Mouse (Mus musculus): ENCODE measurements around the gene Glt8d2. TPM values are rescaled to one million over a fixed set of nuclear protein-coding genes. Genes with fewer than 3 reads are reported as not detected.

Gene Glt8d2
- polyA plus RNA-seq, 1 experiment from 2014 or later, result 1.5 TPM

DNA sequence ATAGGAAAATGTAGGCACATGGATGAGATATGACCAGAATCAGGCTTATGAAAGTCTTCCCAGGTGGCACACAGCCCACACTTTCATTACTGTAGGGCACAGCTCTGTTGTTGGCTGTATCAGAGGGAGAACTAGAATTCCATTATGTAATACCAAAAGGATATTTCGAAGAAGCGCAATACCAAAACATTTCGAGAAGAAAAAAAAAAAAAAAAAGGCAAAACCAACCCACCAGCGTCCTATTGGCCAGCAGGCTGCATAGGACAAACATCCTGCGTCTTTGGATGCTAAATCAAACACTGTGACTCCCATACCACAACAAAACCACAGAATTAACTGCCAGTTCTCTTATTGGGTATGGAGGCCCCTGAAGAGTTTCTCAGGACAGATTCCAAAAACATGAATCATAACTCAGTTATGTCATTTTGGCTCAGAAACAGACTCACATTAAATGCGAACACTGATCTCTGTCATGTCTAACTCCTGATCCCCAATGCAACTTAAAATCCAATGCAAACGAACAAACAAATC is 704 bp downstream of the Glt8d2 start:
- ATAC-seq (replicated peaks; ENCODE audit: low FRiP score, low read depth) (no peak), DNase-seq (ENCODE audit: low spot score) (peak; percentile 55)
- Histone ChIP-seq H3K36me3 (ENCODE audit: insufficient read depth, low read length) (no peaks in the 10 kb centered on the region), H3K9me3 (replicated peaks; ENCODE audit: low read length) (no peaks in the 10 kb centered on the region), H3K27me3 (ENCODE audit: insufficient read depth, low read length) (no peaks in the 10 kb centered on the region), H3K27ac (no peak overlapping the region), H3K4me1 (replicated peaks; ENCODE audit: insufficient read depth, low read length) (no peaks in the 10 kb centered on the region), H3K4me2 (ENCODE audit: low read length) (peak overlapping the region; percentile 48), H3K9ac (ENCODE audit: low read depth, low read length) (no peak overlapping the region), H3K4me3 (replicated peaks; ENCODE audit: low read depth, low read length) (no peak overlapping the region)
- TF ChIP-seq CTCF (IDR thresholded peaks at IDR 0.05; ENCODE audit: low read depth), result no peak
- WGBS, result 54% methylated on average over 7 of the region's 7 CpGs

DNA sequence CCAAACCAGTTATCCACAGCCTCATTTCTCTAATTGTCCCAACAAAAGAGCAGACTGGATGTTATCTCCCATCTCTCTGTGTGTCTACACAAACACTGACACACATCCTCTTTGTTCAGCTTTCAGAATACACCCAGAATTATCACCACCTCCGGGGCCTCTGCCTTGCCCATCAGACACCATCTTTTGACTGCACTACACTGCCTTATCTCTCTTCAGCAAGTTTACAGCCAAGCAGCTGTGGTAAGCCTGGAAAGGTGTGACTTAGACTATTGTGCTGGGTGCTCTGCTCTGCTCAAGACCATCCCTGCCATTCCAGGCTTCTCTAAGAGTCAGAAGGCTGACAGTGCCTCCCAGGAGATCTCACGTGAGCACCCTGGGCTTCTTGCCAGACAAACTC is 5.0 kb downstream of the Glt8d2 start:
- DNase-seq (ENCODE audit: low spot score) (no peak), ATAC-seq (replicated peaks; ENCODE audit: low FRiP score, low read depth) (no peak)
- H3K4me1 ChIP-seq (replicated peaks; ENCODE audit: insufficient read depth, low read length), result no peaks in the 10 kb centered on the region
- no peak for TF ChIP-seq CTCF (IDR thresholded peaks at IDR 0.05; ENCODE audit: low read depth)
- no peak overlapping the region for H3K4me2 ChIP-seq (ENCODE audit: low read length)
- no peaks in the 10 kb centered on the region for H3K27me3 ChIP-seq (ENCODE audit: insufficient read depth, low read length)
- H3K27ac ChIP-seq, result no peak overlapping the region
- H3K9ac ChIP-seq (ENCODE audit: low read depth, low read length), result no peak overlapping the region
- 66% methylated on average over 2 of the region's 2 CpGs for WGBS
- no peaks in the 10 kb centered on the region for H3K9me3 ChIP-seq (replicated peaks; ENCODE audit: low read length)
- H3K4me3 ChIP-seq (replicated peaks; ENCODE audit: low read depth, low read length), result no peak overlapping the region
- no peaks in the 10 kb centered on the region for H3K36me3 ChIP-seq (ENCODE audit: insufficient read depth, low read length)

DNA sequence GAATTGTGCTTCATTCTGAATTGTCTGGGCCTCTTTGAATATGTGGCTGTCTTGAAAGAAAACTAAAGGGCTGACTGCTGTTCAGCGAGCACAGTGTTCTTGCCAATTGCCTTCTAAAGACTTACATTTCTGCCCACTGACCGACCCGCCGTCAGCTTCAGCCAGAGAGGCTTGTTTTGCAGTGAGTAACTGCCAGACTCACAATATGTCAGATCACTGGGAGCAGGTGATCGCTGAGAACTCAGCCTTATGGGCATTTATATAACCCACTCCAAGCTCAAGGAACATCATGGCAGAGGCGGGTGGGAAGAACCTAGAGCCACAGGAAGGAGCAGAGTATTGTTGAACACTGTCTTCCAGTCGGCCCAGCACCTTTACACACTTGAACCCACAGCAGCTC is 8.8 kb downstream of the Glt8d2 start:
- no peaks in the 10 kb centered on the region for H3K4me1 ChIP-seq (replicated peaks; ENCODE audit: insufficient read depth, low read length)
- H3K9ac ChIP-seq (ENCODE audit: low read depth, low read length), result no peak overlapping the region
- no peaks in the 10 kb centered on the region for H3K36me3 ChIP-seq (ENCODE audit: insufficient read depth, low read length)
- H3K27ac ChIP-seq, result no peak overlapping the region
- no peak for TF ChIP-seq CTCF (IDR thresholded peaks at IDR 0.05; ENCODE audit: low read depth)
- H3K4me2 ChIP-seq (ENCODE audit: low read length), result no peak overlapping the region
- WGBS, result 85% methylated on average over 7 of the region's 7 CpGs
- DNase-seq (ENCODE audit: low spot score) (no peak), ATAC-seq (replicated peaks; ENCODE audit: low FRiP score, low read depth) (no peak)
- H3K9me3 ChIP-seq (replicated peaks; ENCODE audit: low read length), result no peaks in the 10 kb centered on the region
- no peaks in the 10 kb centered on the region for H3K27me3 ChIP-seq (ENCODE audit: insufficient read depth, low read length)
- H3K4me3 ChIP-seq (replicated peaks; ENCODE audit: low read depth, low read length), result no peak overlapping the region

DNA sequence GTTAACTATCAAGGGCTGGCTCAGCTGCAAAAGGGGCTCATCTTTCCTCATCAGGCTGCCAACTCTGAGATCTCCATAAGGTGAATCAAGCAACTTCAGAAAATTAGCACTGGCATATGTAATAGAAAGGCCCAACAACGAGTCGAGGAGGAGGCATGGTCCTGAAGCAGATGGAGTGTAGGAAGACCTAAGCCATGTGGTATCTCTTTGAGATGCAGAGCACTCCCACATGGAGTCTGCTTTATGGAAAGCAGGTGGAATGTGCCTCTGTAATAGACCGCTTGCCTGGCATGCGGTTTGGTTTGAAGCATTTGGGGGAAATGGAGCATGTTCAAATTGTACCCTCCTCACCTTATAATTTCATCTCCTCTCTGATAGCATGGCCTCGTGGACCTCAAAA is 9.7 kb downstream of the Glt8d2 start:
- Histone ChIP-seq H3K27ac (no peak overlapping the region), H3K4me3 (replicated peaks; ENCODE audit: low read depth, low read length) (no peak overlapping the region), H3K27me3 (ENCODE audit: insufficient read depth, low read length) (no peaks in the 10 kb centered on the region), H3K4me1 (replicated peaks; ENCODE audit: insufficient read depth, low read length) (no peaks in the 10 kb centered on the region), H3K4me2 (ENCODE audit: low read length) (no peak overlapping the region), H3K9ac (ENCODE audit: low read depth, low read length) (no peak overlapping the region), H3K9me3 (replicated peaks; ENCODE audit: low read length) (no peaks in the 10 kb centered on the region), H3K36me3 (ENCODE audit: insufficient read depth, low read length) (no peaks in the 10 kb centered on the region)
- WGBS, result 86% methylated on average over 5 of the region's 5 CpGs
- TF ChIP-seq CTCF (IDR thresholded peaks at IDR 0.05; ENCODE audit: low read depth), result no peak
- no peak for DNase-seq (ENCODE audit: low spot score)
- no peak for ATAC-seq (replicated peaks; ENCODE audit: low FRiP score, low read depth)

DNA sequence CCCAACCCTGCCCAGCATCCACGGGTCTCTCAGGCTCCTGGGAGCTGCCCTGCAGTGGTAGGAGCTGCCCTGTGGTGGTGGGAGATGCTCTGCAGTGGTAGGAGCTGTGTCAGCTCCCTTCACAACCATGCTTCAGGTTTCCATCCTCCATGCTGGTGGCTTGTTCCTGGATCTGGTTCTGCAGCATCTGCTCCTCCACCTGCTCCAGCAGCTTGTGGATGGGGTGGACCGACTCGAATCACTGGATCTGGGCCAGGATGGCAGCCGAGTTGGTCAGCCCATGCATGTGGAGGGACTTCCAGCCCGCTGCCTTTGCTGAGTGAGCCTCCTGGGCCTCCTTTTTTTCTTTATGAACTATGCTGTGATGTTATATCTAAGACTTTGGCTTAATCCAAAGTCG is 13.5 kb downstream of the Glt8d2 start:
- Histone ChIP-seq H3K4me2 (ENCODE audit: low read length) (no peak overlapping the region), H3K9me3 (replicated peaks; ENCODE audit: low read length) (no peaks in the 10 kb centered on the region), H3K4me3 (replicated peaks; ENCODE audit: low read depth, low read length) (no peak overlapping the region), H3K36me3 (ENCODE audit: insufficient read depth, low read length) (no peaks in the 10 kb centered on the region), H3K4me1 (replicated peaks; ENCODE audit: insufficient read depth, low read length) (no peaks in the 10 kb centered on the region), H3K27ac (no peak overlapping the region), H3K9ac (ENCODE audit: low read depth, low read length) (no peak overlapping the region), H3K27me3 (ENCODE audit: insufficient read depth, low read length) (no peaks in the 10 kb centered on the region)
- ATAC-seq (replicated peaks; ENCODE audit: low FRiP score, low read depth) (no peak), DNase-seq (ENCODE audit: low spot score) (no peak)
- no peak for TF ChIP-seq CTCF (IDR thresholded peaks at IDR 0.05; ENCODE audit: low read depth)
- 76% methylated on average over 6 of the region's 6 CpGs for WGBS

DNA sequence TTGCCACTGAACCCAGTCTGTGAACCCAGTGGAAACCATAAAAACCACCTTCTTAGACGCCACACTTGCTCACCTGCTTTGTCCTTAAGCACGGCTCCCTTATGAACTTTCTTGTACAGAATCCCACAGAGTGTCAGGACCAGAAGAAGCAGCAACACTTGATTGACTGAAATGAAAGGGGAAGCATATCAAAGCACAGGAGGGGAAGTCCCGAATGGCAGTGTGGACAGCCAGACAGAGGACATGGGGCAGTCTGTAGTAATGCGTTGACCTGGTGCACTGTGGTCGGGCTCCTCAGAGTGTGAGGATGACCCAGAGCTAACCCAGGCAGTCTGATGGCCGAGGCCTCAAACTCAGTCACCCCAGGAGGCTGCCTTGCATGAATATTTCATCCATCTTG is 20.2 kb downstream of the Glt8d2 start:
- no peaks in the 10 kb centered on the region for H3K4me1 ChIP-seq (replicated peaks; ENCODE audit: insufficient read depth, low read length)
- no peak overlapping the region for H3K27ac ChIP-seq
- ATAC-seq (replicated peaks; ENCODE audit: low FRiP score, low read depth) (no peak), DNase-seq (ENCODE audit: low spot score) (no peak)
- 76% methylated on average over 6 of the region's 6 CpGs for WGBS
- H3K36me3 ChIP-seq (ENCODE audit: insufficient read depth, low read length), result no peaks in the 10 kb centered on the region
- no peak for TF ChIP-seq CTCF (IDR thresholded peaks at IDR 0.05; ENCODE audit: low read depth)
- H3K4me3 ChIP-seq (replicated peaks; ENCODE audit: low read depth, low read length), result no peak overlapping the region
- H3K27me3 ChIP-seq (ENCODE audit: insufficient read depth, low read length), result no peaks in the 10 kb centered on the region
- H3K9me3 ChIP-seq (replicated peaks; ENCODE audit: low read length), result no peaks in the 10 kb centered on the region
- no peak overlapping the region for H3K4me2 ChIP-seq (ENCODE audit: low read length)
- no peak overlapping the region for H3K9ac ChIP-seq (ENCODE audit: low read depth, low read length)
